Mouse (Mus musculus) spleen, adult 12 weeks (tissue): ENCODE measurements around the gene P4hb.

Experiments used
- DNase-seq: peaks from one replicate; pipeline ENCODE4 v3.0.0; 2022; ENCODE audit warnings: low spot score

P4hb gene

DNA sequence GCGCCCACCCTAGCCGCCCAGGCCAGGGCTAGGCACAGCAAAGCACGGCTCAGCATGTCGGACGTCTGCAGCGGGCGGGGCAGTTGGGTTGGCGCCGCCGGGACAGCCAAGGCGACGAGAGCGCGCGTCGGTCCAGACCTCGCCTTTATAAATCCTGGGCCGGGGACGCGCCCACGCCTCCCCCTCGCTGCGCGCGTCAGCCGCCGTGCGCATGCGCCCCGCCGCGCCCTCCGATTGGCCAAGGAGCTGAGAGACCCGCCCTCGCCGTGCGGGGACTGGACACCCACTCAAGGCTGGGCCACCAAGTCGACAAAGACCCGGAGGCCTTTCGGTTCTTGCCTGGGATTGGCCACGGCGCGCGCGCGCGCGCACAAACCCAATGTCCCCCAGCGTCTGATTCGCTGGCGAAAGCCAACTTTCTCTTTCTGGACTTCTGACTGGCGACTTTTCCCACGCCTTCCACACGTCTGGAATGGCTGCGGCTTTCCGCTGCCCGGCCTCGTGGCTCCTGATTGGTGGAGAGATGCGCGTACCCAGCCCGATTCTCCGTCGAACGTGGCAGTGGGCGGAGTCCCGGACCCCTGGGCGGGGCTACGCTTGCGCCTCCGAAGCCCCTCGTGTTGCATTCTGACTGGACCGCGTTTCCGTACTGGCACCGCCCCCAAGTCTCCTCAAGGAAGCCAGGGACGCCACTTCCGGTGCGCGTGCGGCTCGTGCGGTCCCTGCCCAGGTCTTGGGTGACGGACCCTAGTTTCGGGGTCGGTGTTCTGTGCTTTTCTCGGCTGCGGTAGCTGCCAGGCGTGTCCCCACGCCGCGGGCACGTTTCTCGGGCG, at the start of gene P4hb:
Gene P4hb, minus strand, starts transcription at position 502 of the 833 bp plus-strand sequence.
- DNase-seq = peak; percentile 99

DNA sequence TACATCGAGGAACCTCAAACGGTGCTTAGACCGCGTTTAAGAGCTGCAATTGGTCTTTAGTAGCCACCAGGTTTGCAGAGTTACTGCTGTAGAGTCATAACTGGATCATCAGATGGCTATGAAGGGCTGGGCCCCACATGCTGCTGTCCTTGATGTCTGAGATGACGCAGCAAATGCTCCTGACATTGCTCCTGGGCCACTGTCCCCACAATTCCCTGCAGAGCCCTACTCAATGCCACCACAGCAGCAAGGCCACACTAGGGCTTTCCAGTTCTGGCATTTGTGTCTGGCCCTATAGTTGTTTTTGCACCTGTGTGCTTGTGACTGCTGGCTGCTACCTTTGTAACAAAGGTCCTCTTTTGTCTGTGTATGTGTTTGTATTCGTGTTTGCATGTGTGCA, 49.8 kb upstream of the P4hb start:
- DNase-seq = no peak

DNA sequence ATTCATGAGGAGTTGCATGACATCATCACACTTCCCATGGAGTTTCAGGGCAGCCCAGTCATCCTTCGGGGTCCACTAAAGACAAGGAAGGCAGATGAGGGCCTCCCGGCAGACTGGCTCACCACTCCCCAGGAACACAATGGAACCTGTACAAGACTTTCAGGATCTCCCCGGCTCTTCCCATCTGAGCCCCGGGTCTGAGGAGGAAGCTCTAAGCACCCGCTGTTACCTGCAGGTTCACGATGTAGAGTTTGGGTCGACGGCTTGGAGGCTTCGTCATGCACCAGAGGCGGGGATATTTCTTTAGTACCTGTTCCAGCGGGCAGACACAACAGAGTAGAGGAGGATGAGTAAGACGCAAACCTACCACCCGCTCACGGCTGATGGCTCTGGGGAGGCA, 47.1 kb upstream of the P4hb start:
- no peak for DNase-seq

DNA sequence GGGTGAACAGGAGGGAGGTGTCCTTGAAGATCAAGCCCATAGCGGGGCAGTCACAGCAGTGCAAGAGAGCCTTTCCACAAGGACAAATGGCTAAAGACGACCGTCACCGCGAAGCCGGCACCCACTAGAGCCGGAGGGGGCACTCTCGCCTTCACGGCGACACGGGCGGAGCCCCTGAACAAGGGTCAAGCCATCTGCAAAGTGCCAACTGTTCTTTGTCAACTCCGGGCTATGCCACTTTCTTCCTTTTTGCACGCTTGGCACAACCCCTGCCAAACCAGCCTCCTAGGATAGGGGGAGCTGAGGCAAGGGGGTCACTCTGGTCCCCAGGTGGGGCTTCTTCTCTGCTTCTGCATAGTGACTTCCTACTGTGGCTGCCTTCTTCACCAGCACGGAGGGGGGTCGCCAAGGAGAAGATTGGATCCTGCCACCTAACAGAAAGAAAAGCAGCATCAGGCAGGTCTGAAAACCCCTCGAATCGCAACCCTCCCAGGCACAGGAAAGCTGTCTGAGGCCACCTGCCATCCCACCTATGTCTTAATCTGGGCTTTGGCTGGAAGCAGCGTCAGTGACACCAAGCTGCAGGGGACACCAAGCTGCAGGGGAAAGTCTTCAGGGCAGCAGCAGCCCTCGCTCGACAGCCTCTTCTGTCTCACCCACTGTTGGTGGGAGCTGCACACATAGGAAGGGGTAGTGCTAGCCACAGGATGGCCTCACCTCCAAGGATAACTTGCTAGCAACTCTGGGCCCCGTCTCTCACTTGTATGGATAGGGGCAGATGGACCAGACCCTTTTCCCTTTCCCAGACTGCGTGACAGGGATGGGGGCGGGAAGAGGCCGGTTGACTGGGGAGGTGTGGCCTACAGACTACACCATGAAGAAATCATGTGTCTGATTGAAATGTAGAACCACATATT, 45.8 kb upstream of the P4hb start:
- DNase-seq = no peak

DNA sequence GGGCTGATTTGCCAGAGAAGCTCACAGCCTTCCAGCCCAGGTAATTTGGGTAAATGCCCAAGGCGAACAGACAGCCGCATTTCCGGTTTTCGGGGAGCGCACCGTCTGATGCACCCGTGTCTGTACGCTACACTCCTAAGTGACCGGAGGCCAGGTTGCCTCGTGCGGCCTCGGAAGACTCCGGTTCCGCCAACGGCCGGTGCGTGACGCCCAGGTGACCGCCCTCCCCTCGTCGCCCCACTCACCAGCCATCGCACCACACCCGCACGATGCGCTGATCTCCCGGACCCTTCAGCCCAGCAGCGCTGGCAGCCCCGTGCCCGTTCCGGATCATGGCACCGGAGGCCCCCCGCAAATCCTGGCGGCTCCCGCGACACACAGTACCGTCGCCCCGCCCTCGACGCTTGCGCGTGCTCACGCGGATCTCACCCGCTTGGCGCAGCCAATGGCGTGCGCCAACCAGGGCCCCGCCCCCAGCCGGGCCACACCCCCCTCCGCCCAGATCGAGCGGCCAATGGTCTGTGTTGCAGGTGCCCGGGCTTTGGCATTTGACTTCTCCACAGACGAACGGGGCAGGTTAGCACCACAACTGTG, 44.6 kb upstream of the P4hb start, which contains the start of gene Pcyt2:
Gene Pcyt2, minus strand, starts transcription at position 418 of the 594 bp plus-strand sequence.
- DNase-seq = peak; percentile 92

DNA sequence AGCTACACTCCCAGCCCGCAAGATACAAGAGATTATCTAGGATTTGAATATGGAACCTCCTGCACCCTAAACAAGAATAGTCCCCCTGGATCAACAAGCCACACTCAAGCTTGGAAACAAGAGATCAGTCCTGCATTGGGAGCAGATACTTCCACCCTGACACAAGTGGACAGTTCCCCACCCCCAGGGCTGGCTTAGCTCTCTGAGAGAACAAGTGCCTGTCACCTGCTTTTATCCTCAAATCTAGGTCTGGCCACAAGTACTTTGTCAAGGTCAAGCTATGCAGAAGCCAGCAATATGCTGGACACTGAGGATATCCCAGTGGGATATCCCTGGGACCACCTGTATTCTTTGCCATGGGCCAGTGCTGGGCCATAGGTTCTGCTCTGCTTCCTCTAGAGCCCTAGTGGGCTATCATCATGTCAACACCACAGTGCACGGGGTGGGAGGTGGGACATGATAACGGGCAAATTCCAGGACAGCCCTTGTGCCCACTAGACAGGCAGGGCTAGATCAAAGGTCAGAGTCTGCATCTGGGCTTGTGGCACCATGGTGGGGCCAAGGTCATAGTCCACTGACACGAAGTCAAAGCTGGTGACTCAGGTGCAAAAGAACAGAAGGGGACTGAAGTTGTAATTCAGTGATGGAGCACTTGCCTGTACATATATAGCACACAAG, 43.7 kb upstream of the P4hb start:
- no peak for DNase-seq

DNA sequence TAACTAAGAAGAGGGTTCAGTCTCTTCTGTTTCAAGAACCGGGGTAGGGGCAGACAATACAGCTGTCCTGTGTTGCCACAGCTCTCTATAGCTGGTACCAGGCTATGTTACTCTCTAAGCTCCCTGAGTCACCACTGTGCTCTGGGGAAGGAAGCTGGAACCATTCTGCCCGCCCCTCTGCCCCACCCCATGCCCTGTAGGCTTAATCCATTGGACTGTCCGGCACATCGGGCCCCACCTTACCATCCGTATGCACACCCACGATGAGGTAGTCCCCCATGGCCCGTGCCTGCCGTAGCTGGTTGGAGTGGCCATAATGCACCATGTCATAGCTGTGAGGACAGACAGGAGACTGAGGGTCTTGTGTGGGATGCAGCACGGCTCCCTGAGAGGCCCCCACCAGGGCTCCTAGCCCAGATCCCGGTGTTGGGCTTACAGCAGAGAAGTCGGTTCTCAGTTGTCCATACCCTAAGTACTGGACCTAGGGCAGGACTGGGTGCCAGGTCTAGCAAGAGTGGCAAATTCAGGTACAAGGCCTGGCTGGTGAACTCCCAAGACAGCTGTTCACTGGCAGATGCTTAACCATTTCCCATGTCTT, 42.7 kb upstream of the P4hb start:
- DNase-seq = no peak

DNA sequence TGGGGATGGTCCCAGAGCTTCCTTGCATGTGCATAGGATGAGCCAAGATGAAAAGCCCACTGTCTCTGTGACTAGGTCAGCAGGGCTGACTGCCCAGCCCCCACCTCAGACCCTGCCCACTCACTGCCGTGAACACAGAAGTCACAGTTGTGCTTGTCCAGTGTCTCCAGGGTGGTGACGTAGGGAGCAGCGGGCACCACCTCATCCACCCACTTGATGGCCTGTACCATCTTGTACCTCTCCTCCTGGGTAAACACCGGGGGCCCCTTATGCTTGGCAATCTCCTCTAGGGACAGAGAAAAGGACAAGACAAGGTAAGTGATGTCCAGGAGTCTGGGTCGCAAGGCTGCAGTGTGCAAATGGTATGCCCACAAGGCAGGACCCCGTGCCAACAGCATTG, 42.1 kb upstream of the P4hb start:
- DNase-seq = no peak

DNA sequence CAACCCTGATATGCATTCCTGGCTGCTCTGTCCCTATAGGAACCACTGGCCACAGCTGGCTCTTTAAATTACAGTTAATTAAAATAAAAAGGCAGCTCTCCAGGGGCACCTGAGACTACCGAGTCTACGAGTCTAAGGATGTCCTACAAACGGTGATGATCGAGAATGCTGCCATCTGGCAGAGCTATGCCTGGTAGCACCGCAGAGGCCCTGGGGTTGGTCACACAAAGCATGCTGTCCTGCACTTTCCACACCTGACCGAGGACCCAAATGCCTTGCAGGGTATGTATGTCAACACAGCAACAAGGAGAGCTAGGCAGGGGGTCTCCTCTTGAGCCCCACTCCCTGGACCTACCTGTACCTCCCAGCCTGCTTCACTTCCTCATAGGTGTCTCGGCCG, 40.9 kb upstream of the P4hb start:
- DNase-seq = no peak

DNA sequence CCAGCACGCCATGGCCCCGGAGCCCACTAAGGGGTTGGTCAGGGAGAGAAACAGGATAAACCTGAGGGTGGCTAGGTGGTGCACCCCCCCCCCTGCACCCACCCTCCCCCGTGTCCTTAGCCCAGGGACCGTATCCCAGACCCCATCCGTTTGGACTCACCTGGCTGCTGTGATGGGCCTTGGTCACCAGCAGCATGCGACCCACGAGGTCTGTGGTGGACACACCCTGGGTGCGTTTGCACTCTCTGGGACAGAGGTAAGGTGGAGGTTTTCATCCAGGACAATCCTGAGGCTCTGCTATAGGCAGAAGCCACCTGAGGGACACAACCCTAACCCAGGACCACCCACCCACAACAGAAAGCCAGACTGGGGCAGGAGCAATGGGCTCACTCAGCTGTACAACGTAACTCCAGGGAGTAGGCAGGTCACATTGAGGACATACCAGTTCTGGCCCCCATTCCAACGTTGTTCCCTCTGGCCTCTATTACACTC, 40.5 kb upstream of the P4hb start:
- no peak for DNase-seq

DNA sequence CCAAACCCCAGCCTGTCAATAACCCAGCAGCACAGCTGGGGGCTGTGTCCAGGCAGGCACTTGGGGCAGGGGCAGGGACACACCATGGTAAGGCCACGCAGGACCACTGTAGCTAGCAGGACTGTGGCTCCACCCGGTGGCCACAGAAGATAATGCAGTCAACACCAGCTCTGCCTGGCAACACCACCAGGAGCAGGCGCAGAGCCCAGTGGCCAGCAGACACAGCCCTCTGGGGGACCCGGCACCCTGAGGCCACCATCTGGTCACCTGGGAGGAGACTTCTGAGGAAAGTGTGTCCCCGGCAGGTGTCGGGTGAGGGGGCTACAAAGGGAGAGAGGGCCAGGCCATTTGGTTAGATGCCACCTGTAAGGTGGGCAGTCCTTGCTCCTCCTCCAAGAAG, 39.7 kb upstream of the P4hb start:
- peak; percentile 66 for DNase-seq

DNA sequence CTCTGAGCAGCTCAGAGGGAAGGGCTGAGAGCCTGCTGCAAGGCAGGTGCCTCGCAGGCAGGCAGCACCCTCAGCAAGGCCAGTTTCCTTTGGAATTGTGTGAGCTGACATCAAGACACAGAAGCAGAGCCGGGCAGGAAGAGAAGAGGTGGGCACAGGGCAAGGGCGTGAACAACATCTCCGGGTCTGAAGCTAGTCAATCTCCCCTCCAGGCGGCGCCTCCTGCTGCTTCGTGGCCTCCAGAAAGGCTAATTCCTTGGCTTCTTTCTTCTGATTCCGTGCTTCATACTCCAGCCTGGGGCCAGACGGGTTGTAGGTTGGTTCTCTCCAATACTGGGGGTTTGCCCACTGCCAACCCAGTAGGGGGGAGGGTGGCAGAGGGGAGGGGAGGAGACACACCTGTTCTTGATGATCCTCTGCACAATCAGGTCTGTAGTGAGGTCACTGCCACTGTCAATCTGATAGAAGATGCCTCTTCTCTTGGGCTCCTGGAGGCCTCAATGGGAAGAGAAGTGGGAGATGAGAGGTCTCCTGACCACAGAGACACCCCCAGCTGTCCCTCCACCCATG, 37.5 kb upstream of the P4hb start:
- no peak for DNase-seq

DNA sequence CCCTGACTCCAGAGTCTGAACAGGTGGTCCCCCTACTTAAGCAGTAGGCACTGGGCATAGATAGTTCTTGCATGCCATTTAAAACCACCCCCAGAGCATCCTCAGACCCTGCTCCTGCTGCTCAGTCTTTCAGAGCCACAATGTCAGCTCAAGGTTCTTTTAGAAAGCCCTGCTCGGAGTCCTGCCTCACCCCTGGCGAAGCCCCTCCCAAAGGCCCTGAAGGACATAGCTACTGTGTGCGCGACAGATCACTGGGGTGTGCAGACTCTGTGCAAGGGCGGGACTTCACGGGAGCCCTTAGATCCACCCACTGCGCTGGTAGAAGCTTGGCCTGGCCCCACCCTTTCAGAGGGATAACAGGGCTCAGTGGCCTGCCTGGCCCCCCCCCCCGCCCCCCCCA, 36.2 kb upstream of the P4hb start:
- DNase-seq = no peak

DNA sequence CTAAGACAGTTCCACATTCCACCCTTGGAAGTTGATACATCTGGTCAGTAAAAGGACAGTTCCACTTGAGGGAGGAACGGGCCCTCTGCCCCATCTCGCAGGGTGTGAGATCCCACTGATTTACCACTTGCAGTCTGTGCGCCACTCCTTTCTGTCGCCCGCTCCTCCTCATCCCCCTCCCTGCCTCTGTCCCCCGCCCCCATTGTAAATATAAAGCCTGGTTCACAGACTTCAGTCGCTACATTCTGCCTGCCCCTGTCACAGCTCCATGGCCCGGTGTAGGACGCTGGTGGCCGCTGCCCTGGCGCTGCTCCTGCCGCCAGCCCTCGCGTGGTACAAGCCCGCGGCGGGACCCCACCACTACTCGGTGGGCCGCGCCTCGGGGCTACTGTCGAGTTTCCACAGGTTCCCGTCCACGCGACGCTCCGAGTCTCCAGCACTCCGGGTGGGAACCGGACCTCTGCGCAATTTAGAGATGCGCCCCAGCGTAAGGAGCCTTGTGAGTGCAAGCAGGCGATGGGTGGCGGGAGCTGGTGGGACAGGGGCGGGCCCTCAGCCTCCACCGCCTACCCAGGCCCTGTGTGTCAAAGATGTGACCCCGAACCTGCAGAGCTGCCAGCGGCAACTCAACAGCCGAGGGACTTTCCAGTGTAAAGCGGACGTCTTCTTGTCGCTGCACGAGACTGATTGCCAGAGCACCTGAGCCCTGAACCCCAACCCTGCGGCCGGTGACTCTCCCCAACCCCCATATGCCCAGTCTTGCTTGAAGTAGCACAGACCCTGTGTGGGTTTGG, 35.4 kb upstream of the P4hb start, which contains the start of gene Npb:
Gene Npb, plus strand, starts transcription at position 237 of the 794 bp plus-strand sequence.
- DNase-seq = no peak

DNA sequence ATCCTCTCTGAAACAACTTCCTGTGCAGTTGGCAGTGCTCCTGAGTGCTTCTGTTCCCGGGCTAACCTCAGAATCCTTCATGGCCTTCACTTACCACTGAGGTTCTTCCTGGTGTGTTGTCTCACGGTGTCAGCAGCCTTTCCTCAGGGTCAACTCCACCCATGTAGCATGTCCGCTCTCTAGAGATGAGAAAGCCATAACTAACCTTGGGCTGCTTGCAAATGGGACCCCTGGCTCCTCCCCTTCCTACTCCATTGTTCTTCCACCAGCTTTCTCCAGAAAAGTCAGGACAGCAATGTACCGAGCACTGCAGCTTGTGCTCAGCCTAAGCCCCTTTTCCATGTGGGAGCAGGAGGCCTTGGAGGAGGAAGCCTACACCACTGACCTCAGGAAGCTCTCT, 33.7 kb upstream of the P4hb start:
- no peak for DNase-seq

DNA sequence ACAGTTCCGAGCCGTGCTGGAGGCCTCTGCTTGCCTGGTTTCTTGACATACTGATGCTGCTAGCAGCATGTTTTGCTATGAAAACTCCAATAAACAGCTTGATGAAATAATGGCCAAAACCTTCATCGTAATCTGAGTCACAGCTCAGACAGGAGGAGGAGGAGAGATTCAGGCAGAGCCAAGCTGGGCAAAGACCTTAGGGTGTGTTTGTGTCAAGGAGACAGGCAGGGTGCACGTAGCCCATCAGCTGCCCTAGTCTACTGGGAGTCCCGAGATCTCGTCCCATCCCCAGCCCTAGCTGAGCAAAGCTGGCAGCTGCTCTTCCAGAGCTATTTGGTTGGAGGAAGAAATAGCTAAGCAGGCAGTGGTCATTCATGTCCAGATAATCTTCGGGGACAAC, 32.6 kb upstream of the P4hb start:
- DNase-seq = no peak

DNA sequence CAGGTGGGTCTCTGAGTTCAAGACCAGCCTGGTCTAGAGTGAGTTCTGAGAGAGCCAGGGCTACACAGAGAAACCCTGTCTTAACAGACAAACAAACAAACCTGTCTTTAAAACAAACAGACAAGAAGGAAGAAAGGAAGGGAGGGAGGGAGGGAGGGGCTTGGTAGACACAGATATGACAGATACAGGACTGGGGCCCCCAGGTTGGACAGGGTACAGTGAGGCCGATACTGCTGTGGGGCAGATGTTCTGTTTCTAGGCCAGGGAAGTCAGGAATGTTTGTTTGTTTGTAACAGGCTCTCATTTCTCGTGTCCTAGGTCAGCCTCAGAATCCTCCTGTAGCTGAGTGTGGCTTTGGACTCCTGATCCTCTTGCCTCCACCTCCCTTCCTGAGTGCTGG, 30.5 kb upstream of the P4hb start:
- no peak for DNase-seq

DNA sequence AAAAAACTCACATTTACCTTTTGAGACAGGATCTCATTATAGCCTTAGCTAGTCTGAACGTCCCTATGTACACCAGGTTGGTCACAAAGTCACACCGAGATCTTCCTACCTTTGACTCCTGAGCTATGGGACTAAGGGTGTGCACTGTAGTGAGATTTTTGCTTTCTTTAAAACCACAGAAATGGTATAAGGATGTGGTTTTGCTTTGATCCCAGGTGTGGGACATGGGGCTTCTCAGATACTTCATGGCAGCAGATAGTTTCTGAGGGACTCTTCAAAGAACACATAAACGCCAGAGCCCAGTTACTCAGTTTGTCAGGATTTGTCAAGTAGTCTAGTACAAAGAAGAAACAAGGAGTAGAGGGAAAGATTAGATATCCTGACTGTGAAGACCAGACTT, 27.7 kb upstream of the P4hb start:
- no peak for DNase-seq

DNA sequence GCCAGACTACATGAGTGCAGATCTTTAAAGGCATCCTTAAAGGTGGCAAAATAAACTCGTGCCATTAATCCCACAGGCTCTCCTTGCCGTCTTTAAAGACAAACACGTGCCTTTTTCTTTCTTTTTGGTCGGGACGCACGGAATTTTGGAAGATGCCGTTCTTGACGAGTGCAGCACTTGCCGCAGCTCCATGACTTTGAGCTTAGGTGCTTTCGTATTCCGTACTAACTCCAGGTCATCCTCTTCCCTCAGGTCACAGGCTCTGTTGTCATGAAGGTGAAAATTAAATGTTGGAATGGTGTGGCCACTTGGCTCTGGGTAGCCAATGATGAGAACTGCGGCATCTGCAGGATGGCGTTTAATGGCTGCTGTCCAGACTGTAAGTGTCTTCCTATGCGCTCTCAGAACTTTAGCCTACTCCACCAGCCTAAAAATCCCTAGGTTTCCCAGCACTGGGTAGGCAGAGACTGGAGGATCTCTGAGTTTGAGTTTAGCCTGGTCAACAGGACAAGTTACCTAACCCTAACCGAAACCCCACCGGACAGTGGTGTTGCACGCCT, 26.0 kb upstream of the P4hb start:
- DNase-seq = no peak
